Mouse (Mus musculus) hindbrain, embryonic 15.5 days (tissue): ENCODE data around the gene Mcub. TPM values are rescaled to one million over a fixed set of nuclear protein-coding genes. Genes with fewer than 3 reads are reported as not detected.
A peak's percentile ranks its signal among the peaks of the same experiment; 100 is the strongest.

Experiments used
- ATAC-seq: fragments of 200-750 bp; cut with Nextera tagmentation; 2 replicates; pipeline ENCODE4 v1.8.0; 2017; ENCODE audit warnings: low read depth, moderate number of reproducible peaks, moderate TSS enrichment; ENCODE audit not compliant: low FRiP score
- H3K27ac ChIP-seq: fragments of 300-500 bp; sonication (generic); replicated peaks from 2 replicates; pipeline ENCODE4 v1.5.1; 2015; ENCODE audit warnings: mild to moderate bottlenecking, inconsistent platforms
- H3K27me3 ChIP-seq: fragments of 300-500 bp; sonication (generic); 2 replicates; pipeline ENCODE4 v1.6.1; 2015; ENCODE audit warnings: control low read depth, inconsistent platforms
- H3K36me3 ChIP-seq: fragments of 300-500 bp; sonication (generic); 2 replicates; pipeline ENCODE4 v1.6.1; 2015; ENCODE audit warnings: control low read depth, inconsistent platforms
- H3K4me1 ChIP-seq: fragments of 300-500 bp; sonication (generic); replicated peaks from 2 replicates; pipeline ENCODE4 v1.6.1; 2015; ENCODE audit warnings: control low read depth, inconsistent platforms
- H3K4me2 ChIP-seq: fragments of 300-500 bp; sonication (generic); 2 replicates; pipeline ENCODE4 v1.6.1; 2015; ENCODE audit warnings: moderate library complexity, mild to moderate bottlenecking, inconsistent platforms
- H3K4me3 ChIP-seq: fragments of 300-500 bp; sonication (generic); 2 replicates; pipeline ENCODE4 v1.5.1; 2015; ENCODE audit warnings: mild to moderate bottlenecking, inconsistent platforms
- H3K9ac ChIP-seq: fragments of 300-500 bp; sonication (generic); 2 replicates; pipeline ENCODE4 v1.6.1; 2015; ENCODE audit warnings: inconsistent platforms
- H3K9me3 ChIP-seq: fragments of 300-500 bp; sonication (generic); 2 replicates; pipeline ENCODE4 v1.6.1; 2016; ENCODE audit warnings: control low read depth, inconsistent platforms
- WGBS: fragments of 180-500 bp; shearing (Covaris S2); methylation state at CpG from one replicate; pipeline ENCODE4 v1.1.7; 2015; 5-methylcytosine and 5-hydroxymethylcytosine counted together
- polyA plus RNA-seq: library from polyadenylated mRNA; unstranded; fragments of >200 nt; fragmentation: Nextera tagmentation; extraction: Ambion mirVana; gene quantifications from 2 replicates; pipeline ENCODE4 v1.2.1, GENCODE M21; 2015

Mcub gene
- polyA plus RNA-seq, 1 experiment from 2014 or later: 6.3 TPM

- Histone ChIP-seq H3K4me2 (no peak overlapping the region), H3K4me1 (no peaks in the 10 kb centered on the region), H3K27me3 (no peaks in the 10 kb centered on the region), H3K9ac (no peak overlapping the region), H3K4me3 (no peak overlapping the region), H3K9me3 (no peaks in the 10 kb centered on the region), H3K36me3 (no peaks in the 10 kb centered on the region), H3K27ac (no peak overlapping the region)
- no peak for ATAC-seq
- 81% methylated on average over 5 of the region's 5 CpGs for WGBS
These were observed 23.6 kb downstream of the Mcub start for GRCm38 (mm10) chr3:129946217-129946914.

GRCm38 (mm10) chr3:129943813-129944212 lies 26.2 kb downstream of the Mcub start:
- 88% methylated on average over 4 of the region's 4 CpGs for WGBS
- Histone ChIP-seq H3K4me1 (no peaks in the 10 kb centered on the region), H3K27me3 (no peaks in the 10 kb centered on the region), H3K4me2 (no peak overlapping the region), H3K36me3 (no peaks in the 10 kb centered on the region), H3K27ac (no peak overlapping the region), H3K9ac (no peak overlapping the region), H3K4me3 (no peak overlapping the region), H3K9me3 (no peaks in the 10 kb centered on the region)
- no peak for ATAC-seq

- Histone ChIP-seq H3K9me3 (no peaks in the 10 kb centered on the region), H3K36me3 (no peaks in the 10 kb centered on the region), H3K4me3 (no peak overlapping the region), H3K27ac (no peak overlapping the region), H3K4me2 (no peak overlapping the region), H3K9ac (no peak overlapping the region), H3K4me1 (no peaks in the 10 kb centered on the region), H3K27me3 (no peaks in the 10 kb centered on the region)
- no peak for ATAC-seq
- 93% methylated on average over 1 of the region's 1 CpGs for WGBS
These were observed 28.7 kb downstream of the Mcub start for GRCm38 (mm10) chr3:129941291-129941690.

- H3K4me3 ChIP-seq: no peak overlapping the region
- whole genome bisulfite sequencing: 93% methylated on average over 2 of the region's 2 CpGs
- H3K27me3 ChIP-seq: no peaks in the 10 kb centered on the region
- no peaks in the 10 kb centered on the region for H3K9me3 ChIP-seq
- H3K36me3 ChIP-seq: no peaks in the 10 kb centered on the region
- H3K4me2 ChIP-seq: no peak overlapping the region
- no peak overlapping the region for H3K9ac ChIP-seq
- no peaks in the 10 kb centered on the region for H3K4me1 ChIP-seq
- ATAC-seq: no peak
- H3K27ac ChIP-seq: no peak overlapping the region
These were observed 29.2 kb downstream of the Mcub start for GRCm38 (mm10) chr3:129940780-129941179.

- no peak overlapping the region for H3K4me2 ChIP-seq
- H3K4me3 ChIP-seq: no peak overlapping the region
- H3K27ac ChIP-seq: no peak overlapping the region
- no peaks in the 10 kb centered on the region for H3K4me1 ChIP-seq
- H3K36me3 ChIP-seq: no peaks in the 10 kb centered on the region
- ATAC-seq: no peak
- H3K9me3 ChIP-seq: no peaks in the 10 kb centered on the region
- H3K27me3 ChIP-seq: no peaks in the 10 kb centered on the region
- WGBS: 45% methylated on average over 7 of the region's 7 CpGs
- no peak overlapping the region for H3K9ac ChIP-seq
These were observed 30.9 kb downstream of the Mcub start for GRCm38 (mm10) chr3:129939058-129939457.

- no peak for ATAC-seq
- Histone ChIP-seq H3K36me3 (no peaks in the 10 kb centered on the region), H3K4me1 (no peaks in the 10 kb centered on the region), H3K9ac (no peak overlapping the region), H3K9me3 (no peaks in the 10 kb centered on the region), H3K4me2 (no peak overlapping the region), H3K4me3 (no peak overlapping the region), H3K27me3 (no peaks in the 10 kb centered on the region), H3K27ac (no peak overlapping the region)
- WGBS: 63% methylated on average over 3 of the region's 3 CpGs
These were observed 32.2 kb downstream of the Mcub start for GRCm38 (mm10) chr3:129937848-129938247.

- H3K27me3 ChIP-seq: no peaks in the 10 kb centered on the region
- H3K27ac ChIP-seq: no peak overlapping the region
- H3K4me2 ChIP-seq: no peak overlapping the region
- no peak overlapping the region for H3K4me3 ChIP-seq
- ATAC-seq: no peak
- H3K9ac ChIP-seq: no peak overlapping the region
- H3K9me3 ChIP-seq: no peaks in the 10 kb centered on the region
- H3K4me1 ChIP-seq: no peaks in the 10 kb centered on the region
- H3K36me3 ChIP-seq: no peaks in the 10 kb centered on the region
- WGBS: 68% methylated on average over 9 of the region's 9 CpGs
These were observed 33.4 kb downstream of the Mcub start for GRCm38 (mm10) chr3:129936561-129936960.

- H3K27ac ChIP-seq: no peak overlapping the region
- WGBS: 53% methylated on average over 4 of the region's 4 CpGs
- H3K4me1 ChIP-seq: no peaks in the 10 kb centered on the region
- H3K4me2 ChIP-seq: no peak overlapping the region
- no peak overlapping the region for H3K9ac ChIP-seq
- ATAC-seq: no peak
- no peaks in the 10 kb centered on the region for H3K36me3 ChIP-seq
- no peak overlapping the region for H3K4me3 ChIP-seq
- no peaks in the 10 kb centered on the region for H3K27me3 ChIP-seq
- H3K9me3 ChIP-seq: no peaks in the 10 kb centered on the region
These were observed 37.6 kb downstream of the Mcub start for GRCm38 (mm10) chr3:129932443-129932842.

GRCm38 (mm10) chr3:129930213-129930778 lies 39.7 kb downstream of the Mcub start:
- Histone ChIP-seq H3K4me1 (no peaks in the 10 kb centered on the region), H3K4me3 (no peak overlapping the region), H3K4me2 (no peak overlapping the region), H3K9ac (no peak overlapping the region), H3K27me3 (no peaks in the 10 kb centered on the region), H3K9me3 (no peaks in the 10 kb centered on the region), H3K27ac (no peak overlapping the region), H3K36me3 (no peaks in the 10 kb centered on the region)
- no peak for ATAC-seq
- WGBS: 72% methylated on average over 6 of the region's 6 CpGs

- no peak overlapping the region for H3K4me3 ChIP-seq
- no peak overlapping the region for H3K9ac ChIP-seq
- no peaks in the 10 kb centered on the region for H3K9me3 ChIP-seq
- 95% methylated on average over 3 of the region's 3 CpGs for WGBS
- no peaks in the 10 kb centered on the region for H3K4me1 ChIP-seq
- H3K4me2 ChIP-seq: no peak overlapping the region
- H3K27ac ChIP-seq: no peak overlapping the region
- H3K36me3 ChIP-seq: no peaks in the 10 kb centered on the region
- no peak for ATAC-seq
- no peaks in the 10 kb centered on the region for H3K27me3 ChIP-seq
These were observed 44.1 kb downstream of the Mcub start for GRCm38 (mm10) chr3:129925861-129926260.

- Histone ChIP-seq H3K4me2 (no peak overlapping the region), H3K36me3 (no peaks in the 10 kb centered on the region), H3K27ac (no peak overlapping the region), H3K4me1 (no peaks in the 10 kb centered on the region), H3K9ac (no peak overlapping the region), H3K27me3 (no peaks in the 10 kb centered on the region), H3K9me3 (no peaks in the 10 kb centered on the region), H3K4me3 (no peak overlapping the region)
- ATAC-seq: no peak
- 93% methylated on average over 7 of the region's 7 CpGs for WGBS
These were observed 46.4 kb downstream of the Mcub start for GRCm38 (mm10) chr3:129923581-129923980.

- peak; percentile 86 for ATAC-seq
- H3K36me3 ChIP-seq: no peaks in the 10 kb centered on the region
- no peak overlapping the region for H3K4me2 ChIP-seq
- no peaks in the 10 kb centered on the region for H3K4me1 ChIP-seq
- H3K9ac ChIP-seq: no peak overlapping the region
- H3K9me3 ChIP-seq: no peaks in the 10 kb centered on the region
- 13% methylated on average over 13 of the region's 13 CpGs for WGBS
- no peak overlapping the region for H3K27ac ChIP-seq
- H3K27me3 ChIP-seq: no peaks in the 10 kb centered on the region
- H3K4me3 ChIP-seq: no peak overlapping the region
These were observed 51.6 kb downstream of the Mcub start for GRCm38 (mm10) chr3:129918434-129918833.

GRCm38 (mm10) chr3:129917424-129917823 lies 52.6 kb downstream of the Mcub start:
- Histone ChIP-seq H3K9ac (no peak overlapping the region), H3K27me3 (no peaks in the 10 kb centered on the region), H3K4me1 (no peaks in the 10 kb centered on the region), H3K27ac (no peak overlapping the region), H3K4me3 (no peak overlapping the region), H3K36me3 (no peaks in the 10 kb centered on the region), H3K9me3 (no peaks in the 10 kb centered on the region), H3K4me2 (no peak overlapping the region)
- WGBS: 87% methylated on average over 3 of the region's 3 CpGs
- ATAC-seq: no peak
